Mouse (Mus musculus): ENCODE results near the gene 1190005I06Rik. TPM values are rescaled to one million over a fixed set of nuclear protein-coding genes. Genes with fewer than 3 reads are reported as not detected.

1190005I06Rik gene
- total RNA-seq, 2 experiments from 2014 or later, result 1.4 to 3.1 TPM

GRCm38 (mm10) chr8:120667561-120668373 is 20.3 kb upstream of the 1190005I06Rik start, which contains the start of the genes Gm27021 and Cox4i1:
Gm27021 (minus strand) TSS chr8:120668079.
Cox4i1 (plus strand) TSS chr8:120668222.
- peak; percentile 90 to 94 for DNase-seq (ENCODE audit: low spot score in 2 of 2)

- no peak for DNase-seq (ENCODE audit: low spot score in 2 of 2)
These were observed 19.5 kb upstream of the 1190005I06Rik start for GRCm38 (mm10) chr8:120666807-120667470.

- no peak for DNase-seq (ENCODE audit: low spot score in 2 of 2)
These were observed 18.5 kb upstream of the 1190005I06Rik start for GRCm38 (mm10) chr8:120665726-120666455.

- DNase-seq (ENCODE audit: low spot score in 2 of 2), result no peak
These were observed 17.1 kb upstream of the 1190005I06Rik start for GRCm38 (mm10) chr8:120664566-120664965.

GRCm38 (mm10) chr8:120657415-120657814 is 10.0 kb upstream of the 1190005I06Rik start:
- DNase-seq (ENCODE audit: low spot score in 2 of 2), result no peak

GRCm38 (mm10) chr8:120656322-120657052 is 9.1 kb upstream of the 1190005I06Rik start:
- no peak for DNase-seq (ENCODE audit: low spot score in 2 of 2)

GRCm38 (mm10) chr8:120644663-120645062 is 2.8 kb downstream of the 1190005I06Rik start:
- DNase-seq (ENCODE audit: low spot score in 2 of 2), result peak in 1 of 2 experiments; percentile 61

GRCm38 (mm10) chr8:120642031-120642662 is 5.3 kb downstream of the 1190005I06Rik start:
- no peak for DNase-seq (ENCODE audit: low spot score in 2 of 2)

- DNase-seq (ENCODE audit: low spot score in 2 of 2), result no peak
These were observed 6.2 kb downstream of the 1190005I06Rik start for GRCm38 (mm10) chr8:120641245-120641644.

GRCm38 (mm10) chr8:120634329-120634839 is 13.0 kb downstream of the 1190005I06Rik start:
- peak; percentile 43 to 44 for DNase-seq (ENCODE audit: low spot score in 2 of 2)

- DNase-seq (ENCODE audit: low spot score in 2 of 2), result no peak
These were observed 13.7 kb downstream of the 1190005I06Rik start for GRCm38 (mm10) chr8:120633665-120634271.

- DNase-seq (ENCODE audit: low spot score in 2 of 2), result no peak
These were observed 14.3 kb downstream of the 1190005I06Rik start for GRCm38 (mm10) chr8:120632969-120633664.

- no peak for DNase-seq (ENCODE audit: low spot score in 2 of 2)
These were observed 15.7 kb downstream of the 1190005I06Rik start for GRCm38 (mm10) chr8:120631441-120632375.

GRCm38 (mm10) chr8:120630848-120631247 is 16.6 kb downstream of the 1190005I06Rik start:
- no peak for DNase-seq (ENCODE audit: low spot score in 2 of 2)

- no peak for DNase-seq (ENCODE audit: low spot score in 2 of 2)
These were observed 17.4 kb downstream of the 1190005I06Rik start for GRCm38 (mm10) chr8:120630031-120630430.

GRCm38 (mm10) chr8:120627298-120627697 is 20.1 kb downstream of the 1190005I06Rik start:
- DNase-seq (ENCODE audit: low spot score in 2 of 2), result no peak

GRCm38 (mm10) chr8:120626461-120626860 is 21.0 kb downstream of the 1190005I06Rik start:
- DNase-seq (ENCODE audit: low spot score in 2 of 2), result no peak

GRCm38 (mm10) chr8:120623608-120624007 is 23.8 kb downstream of the 1190005I06Rik start:
- no peak for DNase-seq (ENCODE audit: low spot score in 2 of 2)
